Mouse (Mus musculus): ENCODE measurements around the gene Zfp263.

Zfp263 gene

DNA sequence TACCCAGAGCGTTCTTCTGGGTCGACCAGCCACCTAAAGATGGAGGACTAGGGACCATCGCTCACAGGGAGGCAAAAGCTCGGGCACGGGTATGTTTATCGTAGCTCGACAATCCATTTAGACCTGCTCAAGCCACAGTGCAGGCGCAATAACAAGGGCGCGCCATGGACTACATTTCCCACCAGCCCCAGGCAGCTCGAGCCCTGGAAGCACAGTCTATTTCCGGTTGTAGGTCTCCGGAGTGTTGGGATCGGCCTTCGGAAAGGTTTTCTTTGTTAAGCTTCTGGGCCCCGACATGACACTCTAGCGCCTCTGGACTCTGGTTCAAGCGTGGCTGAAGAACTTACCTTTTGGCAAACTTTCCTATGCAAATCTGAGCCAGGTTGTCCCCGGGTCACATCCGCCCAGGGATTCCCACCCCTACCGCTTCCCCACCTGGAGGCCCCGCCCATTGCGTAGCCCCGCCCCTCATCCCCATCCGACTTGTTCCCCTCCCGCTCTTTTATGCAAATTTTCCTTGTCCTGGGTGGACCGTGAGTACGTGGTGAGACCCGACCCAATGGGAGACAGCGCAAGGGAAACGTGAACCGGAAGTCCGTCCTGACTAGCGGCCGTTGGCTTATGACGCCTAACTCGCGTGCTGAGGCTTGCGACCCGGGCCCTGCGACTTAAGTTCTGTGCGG, at the start of gene Zfp263:
Zfp263 (plus strand) TSS at position 591 of the 683 bp plus-strand sequence.
- peak; percentile 98 for DNase-seq (ENCODE audit: low read depth)

DNA sequence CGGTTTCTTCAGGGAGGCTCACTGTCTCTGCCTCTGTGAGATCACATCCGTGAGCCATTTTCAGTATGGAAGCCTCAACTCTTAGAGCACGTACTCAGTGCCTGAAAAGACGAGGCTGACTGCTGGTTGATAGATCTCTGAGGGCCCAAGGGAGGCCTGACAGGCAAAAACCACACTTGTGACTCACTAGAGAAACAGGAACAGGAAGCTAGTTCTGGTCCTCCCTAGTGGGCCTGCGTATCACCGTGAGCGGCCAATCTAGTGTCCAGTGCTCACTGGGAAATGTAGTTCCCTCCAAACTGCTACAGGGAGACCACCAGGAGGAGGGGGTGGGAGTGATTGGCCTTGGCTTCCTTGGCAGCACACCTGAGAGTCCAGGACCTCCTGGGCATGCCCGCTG, 44.6 kb upstream of the Zfp263 start:
- no peak for DNase-seq (ENCODE audit: low read depth)

DNA sequence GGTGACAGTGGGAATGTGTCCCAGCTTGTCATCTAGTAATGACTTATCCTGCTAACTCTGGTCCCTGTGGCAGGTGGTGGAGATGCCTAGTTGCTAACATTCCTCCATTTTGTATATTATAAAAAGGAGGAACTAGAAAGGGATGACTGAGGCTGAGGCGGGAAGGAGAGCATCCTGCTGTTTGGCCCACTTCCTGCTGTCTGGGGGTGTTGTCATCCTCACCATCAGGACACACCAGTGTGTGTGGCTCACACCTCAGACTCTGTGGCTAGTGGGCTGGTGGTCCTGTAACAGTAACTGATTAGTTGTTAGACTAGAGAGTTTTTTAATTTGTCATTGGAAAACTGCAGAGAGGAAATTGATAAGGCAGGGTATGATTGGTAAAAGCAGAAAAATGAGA, 43.0 kb upstream of the Zfp263 start:
- no peak for DNase-seq (ENCODE audit: low read depth)

DNA sequence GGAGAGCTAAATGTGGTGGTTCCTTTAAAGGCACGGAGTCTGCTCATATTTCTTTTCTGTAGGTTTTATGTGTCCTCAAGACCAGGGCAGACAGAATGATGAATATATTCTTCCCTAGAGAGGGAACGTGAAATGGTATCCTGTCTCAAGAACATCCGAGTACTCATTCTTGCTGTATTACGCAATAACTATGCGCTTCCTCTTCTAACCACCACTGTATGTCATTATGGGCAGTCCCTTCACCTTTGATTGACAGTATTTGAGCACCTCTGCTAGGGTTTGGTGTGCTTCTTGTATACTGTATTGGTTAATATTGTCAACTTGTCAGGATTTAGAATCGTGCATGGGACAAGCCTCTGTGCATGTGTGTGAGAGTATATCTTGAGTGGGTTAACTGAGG, 37.2 kb upstream of the Zfp263 start:
- no peak for DNase-seq (ENCODE audit: low read depth)

DNA sequence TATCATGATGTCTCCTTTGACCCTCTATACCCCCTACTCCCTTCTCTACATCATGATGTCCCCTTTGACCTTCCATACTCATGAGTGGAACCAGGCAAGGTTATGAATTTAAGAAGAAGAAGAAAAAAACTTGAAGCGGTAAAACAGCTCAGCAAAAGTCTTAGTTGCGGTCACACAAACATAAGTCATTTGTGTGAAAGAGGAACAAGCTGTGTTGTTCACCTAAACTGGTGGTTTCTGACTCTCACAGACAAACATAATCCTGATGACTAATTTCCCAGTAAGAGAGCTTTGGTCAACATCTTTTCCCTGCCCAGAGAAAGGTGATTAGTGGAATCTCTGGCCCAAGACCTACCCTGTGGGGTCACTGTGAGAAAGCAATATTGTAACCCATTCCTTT, 29.2 kb upstream of the Zfp263 start:
- no peak for DNase-seq (ENCODE audit: low read depth)

DNA sequence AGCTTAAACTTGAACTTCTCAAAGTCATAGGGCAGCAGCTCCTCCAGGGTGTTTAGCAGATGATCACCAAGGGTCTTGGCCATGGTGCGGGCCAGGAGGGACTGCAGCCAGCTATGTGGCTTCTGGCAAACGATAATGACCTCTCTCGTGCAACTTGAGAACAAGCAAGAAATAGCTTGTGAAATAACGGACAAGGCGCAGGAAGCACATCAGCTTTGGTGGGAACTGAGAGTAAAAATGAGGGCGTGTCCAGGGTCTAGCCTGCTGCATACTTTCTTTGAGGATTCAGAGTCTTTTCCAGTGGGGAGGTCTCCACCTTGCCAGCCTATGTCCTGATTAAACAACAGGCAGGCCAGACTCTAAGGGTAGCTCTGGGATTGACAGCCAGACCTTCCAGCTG, 25.9 kb upstream of the Zfp263 start, which contains the start of gene Mefv:
Mefv (minus strand) TSS at position 118 of the 400 bp plus-strand sequence.
- DNase-seq (ENCODE audit: low read depth): no peak

DNA sequence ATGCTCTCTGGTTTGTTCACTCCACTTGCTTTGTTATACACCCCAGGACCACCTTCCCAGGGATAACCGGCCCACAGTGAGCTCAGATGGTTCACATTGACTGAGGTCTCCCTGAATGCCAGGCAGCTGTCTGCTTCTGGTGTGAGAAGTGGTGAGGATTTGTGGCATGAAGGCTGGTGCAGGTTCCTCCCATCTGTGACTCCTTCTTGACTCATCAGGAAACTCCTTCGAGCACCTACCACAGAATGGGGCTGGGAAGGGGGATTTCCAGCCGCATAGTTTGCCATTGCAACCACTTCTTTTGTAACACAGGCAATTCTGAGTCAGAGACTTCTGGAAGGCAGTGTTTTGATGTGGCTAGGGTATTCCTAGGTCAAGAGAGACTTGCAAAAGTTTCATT, 20.7 kb upstream of the Zfp263 start:
- peak; percentile 19 for DNase-seq (ENCODE audit: low read depth)

DNA sequence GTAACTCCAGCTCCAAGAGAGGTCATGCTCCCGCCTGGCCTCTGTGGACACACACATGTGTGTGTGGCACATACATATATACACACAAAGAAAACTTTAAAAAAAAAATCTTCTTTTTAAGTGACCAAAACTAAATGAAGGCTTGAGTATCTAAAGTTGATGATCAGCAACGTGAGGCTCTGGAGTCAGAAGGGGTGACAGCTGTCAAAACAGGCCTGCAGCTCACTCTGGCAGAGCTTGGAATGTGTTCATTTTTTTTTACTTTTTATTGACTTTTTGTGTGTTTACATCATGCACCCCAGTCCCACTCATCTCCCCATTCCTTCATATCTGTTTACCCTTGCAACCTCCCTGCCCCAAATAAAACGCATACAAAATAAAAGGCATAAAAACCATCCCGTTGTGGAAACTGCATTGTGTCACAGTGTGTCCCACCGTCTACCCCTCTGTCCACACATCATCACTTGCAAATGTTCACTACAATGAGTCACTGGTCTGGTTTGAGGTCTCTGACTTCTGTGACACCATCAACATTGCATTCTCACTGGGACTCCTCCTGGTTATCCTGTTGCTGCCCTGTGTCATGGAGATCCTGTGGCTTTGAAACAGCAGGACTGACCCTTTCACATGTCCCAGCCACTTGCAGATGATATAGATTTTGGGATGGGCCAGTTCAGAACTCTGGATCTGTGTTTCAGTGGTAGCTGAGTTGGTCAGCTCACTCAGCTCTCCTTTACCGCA, 15.7 kb upstream of the Zfp263 start:
- DNase-seq (ENCODE audit: low read depth): no peak

DNA sequence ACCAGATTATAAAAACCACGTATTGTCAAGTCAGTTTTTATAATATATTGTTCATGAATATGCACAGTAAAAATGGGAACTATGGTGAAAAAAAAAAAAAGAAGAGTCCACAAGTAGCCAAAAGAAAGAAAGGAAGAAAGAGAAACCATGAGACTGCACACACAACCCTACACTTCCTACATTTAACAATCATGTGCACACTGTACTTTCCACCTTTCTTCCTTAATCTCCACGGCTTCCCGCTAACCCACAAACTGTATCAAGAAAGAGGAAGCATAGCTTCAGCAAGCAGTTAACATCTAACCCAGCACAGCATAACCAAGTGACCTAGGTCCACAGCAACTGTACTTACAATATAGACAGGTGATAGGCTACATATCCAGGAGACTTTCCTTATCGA, 11.3 kb upstream of the Zfp263 start:
- no peak for DNase-seq (ENCODE audit: low read depth)

DNA sequence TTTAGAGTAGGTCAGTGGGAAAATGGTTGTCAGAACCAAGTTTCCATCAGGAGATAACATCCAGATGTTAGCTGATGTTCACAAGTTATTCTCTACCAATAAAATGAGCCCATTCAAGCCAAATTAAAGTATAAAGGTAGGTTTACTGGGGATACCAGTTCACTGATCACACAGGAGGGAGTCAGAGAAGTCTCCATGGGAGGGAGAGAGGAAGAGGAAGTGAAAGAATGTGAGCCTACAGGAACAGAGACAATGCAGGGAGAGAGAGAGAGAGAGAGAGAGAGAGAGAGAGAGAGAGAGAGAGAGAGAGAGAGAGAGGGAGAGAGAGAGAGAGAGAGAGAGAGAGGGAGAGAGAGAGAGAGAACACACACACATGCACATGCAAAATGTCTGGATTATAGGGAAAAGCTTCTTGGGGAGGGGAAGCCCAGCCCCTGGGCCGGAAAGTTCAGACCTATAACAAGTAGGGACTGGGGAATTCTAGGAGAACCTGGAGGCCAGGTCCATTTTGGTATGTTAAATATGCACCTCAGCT, 10.6 kb upstream of the Zfp263 start:
- no peak for DNase-seq (ENCODE audit: low read depth)

DNA sequence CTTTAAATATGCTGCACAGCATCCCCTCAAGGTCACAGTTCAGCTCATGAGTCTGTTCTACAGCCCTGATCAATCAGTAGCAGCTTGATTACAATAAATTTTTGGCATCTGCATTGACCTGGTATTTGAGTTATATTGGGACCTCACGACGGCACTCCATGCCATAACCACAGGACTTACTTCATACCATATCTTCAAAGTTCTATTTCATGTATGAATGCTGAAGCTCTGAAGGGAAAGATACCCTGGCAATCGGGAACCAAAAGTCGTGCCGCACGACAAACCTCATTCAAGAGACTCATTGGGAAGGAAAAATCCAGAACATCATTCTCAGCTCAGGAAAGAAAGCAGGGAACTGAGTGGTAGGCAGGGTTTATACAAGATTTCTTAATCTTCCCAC, 1.4 kb upstream of the Zfp263 start:
- DNase-seq (ENCODE audit: low read depth): no peak

DNA sequence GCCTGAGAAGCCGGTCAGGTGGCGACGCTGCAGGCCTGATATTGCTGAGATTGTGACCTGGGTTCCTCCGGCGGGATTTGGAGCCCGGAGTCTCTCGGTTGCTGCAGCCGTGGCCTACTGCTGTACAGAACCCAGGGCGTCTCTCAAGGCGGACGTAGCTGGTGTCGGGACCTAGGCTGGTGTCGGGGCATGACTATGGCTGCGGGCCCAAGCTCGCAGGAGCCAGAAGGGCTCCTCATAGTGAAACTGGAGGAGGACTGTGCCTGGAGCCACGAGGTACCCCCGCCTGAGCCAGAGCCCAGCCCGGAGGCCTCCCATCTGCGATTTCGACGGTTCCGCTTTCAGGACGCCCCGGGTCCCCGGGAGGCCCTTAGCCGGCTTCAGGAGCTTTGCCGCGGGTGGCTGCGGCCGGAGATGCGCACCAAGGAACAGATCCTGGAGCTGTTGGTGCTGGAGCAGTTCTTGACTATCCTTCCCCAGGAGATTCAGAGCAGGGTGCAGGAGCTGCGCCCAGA, 350 bp downstream of the Zfp263 start:
- no peak for DNase-seq (ENCODE audit: low read depth)

DNA sequence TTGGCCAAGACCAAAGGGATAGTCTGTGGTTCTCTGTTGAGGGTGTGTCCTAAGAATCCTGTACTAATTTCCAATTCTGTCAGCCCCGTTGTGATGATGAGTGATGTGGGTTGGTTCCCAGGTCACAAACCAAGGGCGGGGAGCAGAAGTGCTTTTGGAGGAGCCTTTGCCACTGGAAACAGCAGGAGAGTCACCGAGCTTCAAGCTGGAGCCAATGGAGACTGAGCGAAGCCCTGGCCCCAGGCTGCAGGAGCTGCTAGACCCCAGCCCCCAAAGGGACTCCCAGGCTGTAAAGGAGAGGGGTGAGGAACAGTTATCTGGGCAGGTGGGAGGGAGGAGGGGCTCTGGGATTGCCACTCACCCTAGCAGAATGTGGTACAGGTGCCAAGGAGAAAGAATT, 1.8 kb downstream of the Zfp263 start:
- DNase-seq (ENCODE audit: low read depth): no peak

DNA sequence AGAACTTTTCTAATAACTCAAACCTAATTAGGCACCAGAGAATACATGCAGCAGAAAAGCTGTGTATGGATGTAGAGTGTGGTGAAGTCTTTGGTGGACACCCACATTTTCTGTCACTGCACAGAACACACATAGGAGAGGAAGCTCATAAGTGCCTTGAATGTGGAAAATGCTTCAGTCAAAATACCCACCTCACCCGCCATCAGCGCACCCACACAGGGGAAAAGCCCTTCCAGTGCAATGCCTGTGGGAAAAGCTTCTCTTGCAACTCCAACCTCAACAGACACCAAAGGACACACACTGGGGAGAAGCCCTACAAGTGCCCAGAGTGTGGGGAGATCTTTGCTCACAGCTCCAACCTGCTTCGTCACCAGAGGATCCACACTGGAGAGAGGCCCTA, 5.1 kb downstream of the Zfp263 start:
- DNase-seq (ENCODE audit: low read depth): no peak

DNA sequence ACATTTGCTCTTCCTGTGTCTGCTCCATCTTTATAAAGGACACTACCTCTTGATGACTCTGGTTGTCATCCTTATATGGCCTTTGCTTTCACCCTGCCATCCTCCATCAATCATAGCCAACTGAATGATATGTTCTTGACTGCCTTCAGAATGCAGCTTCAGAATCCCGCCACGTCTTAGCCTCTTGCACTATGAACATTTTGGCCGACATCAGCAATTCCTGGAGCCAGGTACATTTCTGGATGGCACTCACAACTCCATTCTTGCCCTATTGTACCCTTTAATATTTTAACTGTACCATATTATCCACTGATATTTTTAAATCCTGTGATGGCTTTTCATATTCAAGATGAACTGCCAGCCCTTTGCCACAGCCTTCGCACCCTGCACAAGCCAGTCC, 27.7 kb downstream of the Zfp263 start:
- no peak for DNase-seq (ENCODE audit: low read depth)

DNA sequence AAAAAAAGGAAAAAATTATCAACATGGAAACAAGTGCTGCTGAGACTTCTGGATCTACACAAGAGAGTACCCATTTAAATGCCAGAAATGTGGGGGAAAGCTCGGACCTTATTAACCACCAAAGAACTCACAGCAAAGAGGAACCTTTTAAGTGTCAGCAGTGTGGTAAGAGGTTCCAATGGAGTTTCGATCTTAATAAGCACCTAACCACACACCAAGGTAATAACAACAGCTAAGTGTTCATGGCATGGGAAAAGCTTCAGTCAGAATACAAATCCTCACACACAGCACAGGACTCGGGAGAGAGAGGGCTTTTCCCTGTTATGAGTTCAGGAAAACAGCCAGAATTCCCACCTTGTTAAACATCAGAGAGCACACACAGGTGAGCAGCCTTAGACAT, 32.5 kb downstream of the Zfp263 start:
- no peak for DNase-seq (ENCODE audit: low read depth)

DNA sequence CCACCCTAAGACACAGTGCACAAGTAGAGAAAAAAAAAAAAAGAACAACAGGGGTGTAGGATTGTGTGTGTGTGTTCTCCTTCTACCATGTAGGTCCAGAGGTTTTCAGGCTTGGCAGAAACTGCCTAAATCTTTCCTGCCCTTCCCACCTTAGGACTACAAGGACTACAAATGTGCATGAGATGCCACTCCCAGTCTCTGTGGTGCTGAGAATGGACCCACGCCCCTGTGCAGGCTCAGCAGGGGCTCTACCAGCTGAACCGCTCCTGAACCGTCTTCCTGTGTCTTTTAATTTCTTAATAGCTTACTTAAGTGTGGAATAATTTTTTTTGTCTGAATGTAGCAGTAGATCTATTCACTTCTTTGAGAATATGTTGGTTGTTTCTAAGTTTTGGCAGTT, 34.1 kb downstream of the Zfp263 start:
- DNase-seq (ENCODE audit: low read depth): no peak

DNA sequence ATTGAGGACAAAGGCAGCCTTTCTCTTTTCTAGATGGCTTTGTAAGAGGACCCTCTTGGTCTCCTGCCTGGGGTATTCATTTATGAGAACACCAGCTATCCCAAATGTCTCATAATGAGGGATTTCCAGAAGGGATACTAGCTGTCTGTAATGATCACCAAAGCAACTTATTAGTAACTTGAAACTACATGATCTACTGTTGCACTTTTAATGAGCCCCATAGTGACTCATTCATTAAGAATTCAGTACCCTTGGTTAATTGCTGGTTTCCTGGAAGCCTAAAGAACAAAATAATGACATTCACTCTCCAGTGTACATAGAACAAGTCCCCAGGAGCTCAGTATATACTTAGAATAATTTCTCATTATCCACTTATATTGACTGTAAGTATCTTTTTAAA, 37.3 kb downstream of the Zfp263 start:
- no peak for DNase-seq (ENCODE audit: low read depth)

DNA sequence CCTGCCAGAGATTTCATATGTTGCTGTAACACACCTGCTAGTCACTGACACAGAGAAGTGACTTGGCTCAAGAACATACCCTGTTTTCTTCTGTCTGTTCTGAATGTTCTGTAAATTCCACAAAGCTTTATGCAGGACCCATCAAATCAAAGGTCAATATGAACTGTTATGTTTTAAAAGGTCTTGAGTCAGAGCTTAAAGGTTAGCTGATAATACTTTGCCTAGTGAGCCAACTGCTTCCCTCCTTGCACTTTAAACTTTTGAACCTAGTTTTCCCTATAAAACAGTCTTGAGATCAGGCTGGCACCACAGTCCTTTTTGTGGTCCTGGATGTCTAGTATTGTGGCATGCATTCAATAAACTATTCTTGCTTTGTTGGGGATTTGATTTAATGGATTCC, 44.5 kb downstream of the Zfp263 start:
- no peak for DNase-seq (ENCODE audit: low read depth)
